Mouse (Mus musculus): ENCODE measurements at regions not wholly inside any gene's neighbourhood (a gene's known extent, or its start where the extent isn't known, plus 50 kb on each side); places are given as distances from the start of the nearest gene placed in this dataset.
"Not testable (repeated sequence)": the region's sequence is repeated elsewhere in the genome, so short reads cannot be mapped to it uniquely, and the experiment has no call there.

DNA sequence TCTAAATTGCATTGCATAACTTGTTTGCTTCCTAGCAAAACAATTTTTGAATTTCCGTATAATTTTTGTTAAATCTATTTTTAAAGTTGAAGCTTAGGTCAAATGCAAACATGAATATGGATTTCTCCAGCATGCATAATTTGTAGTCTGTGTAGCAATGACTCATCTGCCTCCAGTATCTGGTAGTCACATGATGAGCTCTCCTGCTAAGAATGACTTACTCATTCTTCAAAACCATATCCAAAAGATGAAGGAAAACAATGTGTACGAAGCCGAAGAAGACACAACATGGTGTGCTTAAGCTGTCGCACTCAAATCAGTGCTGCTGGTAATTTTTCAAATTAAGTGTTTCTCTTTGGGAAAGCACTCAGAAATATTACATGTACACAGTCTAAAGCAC is 1453.2 kb upstream of the Gje1 start:
- Histone ChIP-seq H3K36me3 (no peaks in the 10 kb centered on the region), H3K9ac (replicated peaks) (no peak overlapping the region), H3K4me3 (no peak overlapping the region), H3K4me2 (replicated peaks) (no peak overlapping the region), H3K27me3 (no peaks in the 10 kb centered on the region), H3K27ac (replicated peaks) (no peak overlapping the region), H3K4me1 (no peaks in the 10 kb centered on the region), H3K9me3 (no peaks in the 10 kb centered on the region)
- no peak; the same call in 1 of the 2 replicates for ATAC-seq (replicated peaks)
- WGBS = 84% methylated on average over 4 of the region's 4 CpGs

- H3K36me3 ChIP-seq; H3K4me3 ChIP-seq; H3K4me1 ChIP-seq; H3K27ac ChIP-seq (replicated peaks); H3K9me3 ChIP-seq; H3K9ac ChIP-seq (replicated peaks); H3K4me2 ChIP-seq (replicated peaks); ATAC-seq (replicated peaks); H3K27me3 ChIP-seq: not testable (repeated sequence)
- 95% methylated on average over 6 of the region's 6 CpGs for WGBS
Measured at GRCm38 (mm10) chr10:16159542-16159941, 1441.5 kb upstream of the Gje1 start.

DNA sequence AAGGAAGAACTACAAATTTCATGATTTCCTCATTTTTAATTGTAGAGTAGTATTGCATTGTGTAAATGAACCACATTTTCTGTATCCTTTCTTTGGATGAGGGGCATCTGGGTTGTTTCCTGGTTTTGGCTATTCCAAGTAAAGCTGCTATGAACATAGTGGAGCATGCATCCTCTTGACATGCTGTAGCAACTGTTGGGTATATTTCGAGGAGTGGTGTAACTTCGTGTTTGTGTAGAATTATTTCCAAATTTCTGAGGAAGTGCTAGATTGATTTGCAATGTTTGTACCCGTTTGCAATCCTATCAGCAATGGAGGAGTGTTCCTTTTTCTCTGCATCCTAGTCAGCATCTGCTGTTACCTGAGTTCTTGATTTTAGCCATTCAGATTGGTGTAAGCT is 1440.4 kb upstream of the Gje1 start:
- Histone ChIP-seq H3K4me1 (peaks cover 10% of the 10 kb centered on the region; the same call in 1 of the 2 replicates), H3K27ac (replicated peaks) (no peak overlapping the region), H3K36me3 (no peaks in the 10 kb centered on the region), H3K9ac (replicated peaks) (no peak overlapping the region), H3K4me3 (no peak overlapping the region), H3K4me2 (replicated peaks) (no peak overlapping the region), H3K9me3 (no peaks in the 10 kb centered on the region), H3K27me3 (no peaks in the 10 kb centered on the region)
- WGBS = 86% methylated on average over 3 of the region's 3 CpGs
- ATAC-seq (replicated peaks) = no peak

GRCm38 (mm10) chr10:16156954-16157353 is 1438.9 kb upstream of the Gje1 start:
- Histone ChIP-seq H3K27ac (replicated peaks) (peak overlapping the region; percentile 49), H3K27me3 (no peaks in the 10 kb centered on the region), H3K36me3 (no peaks in the 10 kb centered on the region), H3K4me2 (replicated peaks) (no peak overlapping the region), H3K4me3 (no peak overlapping the region), H3K4me1 (peaks cover 10% of the 10 kb centered on the region; the same call in 1 of the 2 replicates), H3K9ac (replicated peaks) (no peak overlapping the region), H3K9me3 (no peaks in the 10 kb centered on the region)
- WGBS = 42% methylated on average over 5 of the region's 5 CpGs
- peak; percentile 75 for ATAC-seq (replicated peaks)

DNA sequence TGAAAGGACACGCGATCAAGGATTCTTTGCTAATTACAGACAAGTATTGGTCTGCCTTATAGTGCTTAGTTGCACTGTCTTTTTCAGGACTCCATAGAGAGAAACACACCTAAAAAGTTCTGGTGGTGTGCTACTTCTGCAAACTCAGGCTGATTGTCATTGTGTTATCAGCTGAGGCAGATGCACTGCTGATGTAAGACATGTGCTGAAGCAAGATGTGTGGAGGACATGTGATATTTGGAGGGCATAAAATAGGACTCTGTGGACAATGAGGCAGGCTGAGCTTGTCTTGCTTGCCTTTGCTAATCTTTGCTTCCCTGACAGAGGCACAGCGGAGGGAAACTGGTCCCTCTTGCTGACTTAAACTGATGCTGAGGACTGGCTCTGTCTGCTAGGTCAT is 1431.0 kb upstream of the Gje1 start:
- over 99% methylated on average over 3 of the region's 3 CpGs for WGBS
- Histone ChIP-seq H3K4me2 (replicated peaks) (no peak overlapping the region), H3K27ac (replicated peaks) (no peak overlapping the region), H3K9ac (replicated peaks) (no peak overlapping the region), H3K4me3 (no peak overlapping the region), H3K27me3 (no peaks in the 10 kb centered on the region), H3K9me3 (no peaks in the 10 kb centered on the region), H3K36me3 (no peaks in the 10 kb centered on the region), H3K4me1 (no peaks in the 10 kb centered on the region)
- ATAC-seq (replicated peaks) = no peak

DNA sequence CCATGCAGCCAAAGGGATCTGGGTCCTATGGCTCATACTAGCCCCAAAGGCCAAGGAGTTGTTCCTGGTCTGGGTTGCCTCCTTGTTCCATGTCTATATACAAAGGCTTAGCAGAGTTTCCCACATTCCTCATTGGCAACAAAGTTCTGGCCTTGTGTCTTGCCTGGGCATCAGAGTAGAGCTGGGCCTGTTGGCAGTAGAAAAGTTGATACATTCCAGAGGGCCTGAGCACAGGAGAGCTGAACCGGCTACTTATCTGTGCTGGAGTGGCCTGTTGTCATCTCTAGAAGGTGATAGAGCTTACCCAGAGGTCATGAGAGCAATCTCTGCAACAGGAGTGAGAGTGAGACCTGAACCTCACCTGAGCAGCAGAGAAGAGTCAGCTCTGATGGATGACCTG is 1427.4 kb upstream of the Gje1 start:
- no peak overlapping the region for H3K9ac ChIP-seq (replicated peaks)
- no peak overlapping the region for H3K27ac ChIP-seq (replicated peaks)
- 97% methylated on average over 1 of the region's 1 CpGs for WGBS
- H3K4me2 ChIP-seq (replicated peaks) = no peak overlapping the region
- no peaks in the 10 kb centered on the region for H3K4me1 ChIP-seq
- ATAC-seq (replicated peaks) = no peak
- H3K9me3 ChIP-seq = no peaks in the 10 kb centered on the region
- no peaks in the 10 kb centered on the region for H3K36me3 ChIP-seq
- H3K27me3 ChIP-seq = no peaks in the 10 kb centered on the region
- H3K4me3 ChIP-seq = no peak overlapping the region

- H3K4me1 ChIP-seq = peaks cover 5% of the 10 kb centered on the region
- ATAC-seq (replicated peaks) = peak; percentile 80
- H3K36me3 ChIP-seq = no peaks in the 10 kb centered on the region
- H3K9me3 ChIP-seq = no peaks in the 10 kb centered on the region
- no peaks in the 10 kb centered on the region for H3K27me3 ChIP-seq
- H3K4me2 ChIP-seq (replicated peaks) = no peak overlapping the region
- no peak overlapping the region for H3K4me3 ChIP-seq
- WGBS = 51% methylated on average over 2 of the region's 2 CpGs
- peak overlapping the region; percentile 37; the same call in 1 of the 2 replicates for H3K27ac ChIP-seq (replicated peaks)
- no peak overlapping the region for H3K9ac ChIP-seq (replicated peaks)
Measured at GRCm38 (mm10) chr10:16123902-16124301, 1405.9 kb upstream of the Gje1 start.

- Histone ChIP-seq H3K4me1 (no peaks in the 10 kb centered on the region), H3K4me2 (replicated peaks) (no peak overlapping the region), H3K36me3 (no peaks in the 10 kb centered on the region), H3K9ac (replicated peaks) (no peak overlapping the region), H3K9me3 (no peaks in the 10 kb centered on the region), H3K4me3 (no peak overlapping the region), H3K27ac (replicated peaks) (no peak overlapping the region), H3K27me3 (no peaks in the 10 kb centered on the region)
- no peak for ATAC-seq (replicated peaks)
- 87% methylated on average over 3 of the region's 3 CpGs for WGBS
Measured at GRCm38 (mm10) chr10:16088210-16088609, 1370.2 kb upstream of the Gje1 start.

- Histone ChIP-seq H3K4me2 (replicated peaks) (no peak overlapping the region), H3K9me3 (no peaks in the 10 kb centered on the region), H3K27me3 (no peaks in the 10 kb centered on the region), H3K4me3 (no peak overlapping the region), H3K27ac (replicated peaks) (peak overlapping the region; percentile 60), H3K4me1 (no peaks in the 10 kb centered on the region; the same call in 1 of the 2 replicates), H3K36me3 (no peaks in the 10 kb centered on the region), H3K9ac (replicated peaks) (no peak overlapping the region)
- 2% methylated on average over 5 of the region's 5 CpGs for WGBS
- ATAC-seq (replicated peaks) = peak; percentile 88
Measured at GRCm38 (mm10) chr10:16053008-16053407, 1335.0 kb upstream of the Gje1 start.

DNA sequence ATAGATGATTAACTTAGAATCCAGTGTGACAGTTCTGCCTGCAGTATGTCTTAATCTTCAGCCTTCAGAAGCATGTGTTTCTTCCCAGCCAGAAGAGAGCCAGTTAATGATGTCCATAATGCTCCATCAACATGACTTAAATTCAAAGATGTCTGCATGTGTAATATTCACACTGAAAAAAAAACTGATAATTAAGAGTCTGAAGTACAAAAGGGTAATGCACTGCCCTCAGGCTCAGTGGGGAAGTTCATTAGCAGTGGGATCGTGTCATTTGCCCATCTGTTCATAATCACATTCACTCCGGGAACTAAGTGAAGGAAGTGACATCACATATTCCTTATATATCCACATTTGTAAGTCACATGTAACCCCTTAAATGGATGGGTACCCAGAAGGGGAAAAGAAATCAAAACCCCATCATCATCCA is 1334.5 kb upstream of the Gje1 start:
- Histone ChIP-seq H3K36me3 (no peaks in the 10 kb centered on the region), H3K27me3 (no peaks in the 10 kb centered on the region), H3K27ac (replicated peaks) (peak overlapping the region; percentile 60), H3K4me2 (replicated peaks) (no peak overlapping the region), H3K4me3 (no peak overlapping the region), H3K9ac (replicated peaks) (no peak overlapping the region), H3K4me1 (no peaks in the 10 kb centered on the region; the same call in 1 of the 2 replicates), H3K9me3 (no peaks in the 10 kb centered on the region)
- ATAC-seq (replicated peaks) = peak; percentile 87
- 6% methylated on average over 2 of the region's 2 CpGs for WGBS

DNA sequence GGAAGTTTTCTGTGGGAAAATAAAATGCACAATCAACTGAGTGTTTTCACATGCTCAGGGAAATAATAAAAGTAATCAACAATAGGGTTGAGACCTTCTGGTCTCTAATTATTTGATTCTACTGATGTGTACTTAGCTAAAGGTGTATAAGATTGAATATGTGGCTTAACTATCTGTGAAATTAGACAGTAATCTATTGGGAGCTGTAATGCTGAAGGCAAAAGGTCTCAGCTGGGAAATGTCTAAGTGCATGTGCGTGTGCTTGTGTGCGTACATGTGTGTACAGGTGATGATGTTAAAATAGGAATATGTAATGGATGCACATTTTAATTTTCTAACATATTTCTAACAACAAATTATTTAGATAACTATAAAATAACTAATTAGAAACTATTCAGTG is 1318.2 kb upstream of the Gje1 start:
- Histone ChIP-seq H3K4me1 (no peaks in the 10 kb centered on the region), H3K4me2 (replicated peaks) (no peak overlapping the region), H3K4me3 (no peak overlapping the region), H3K9me3 (no peaks in the 10 kb centered on the region), H3K27ac (replicated peaks) (no peak overlapping the region), H3K9ac (replicated peaks) (no peak overlapping the region), H3K36me3 (no peaks in the 10 kb centered on the region), H3K27me3 (no peaks in the 10 kb centered on the region)
- no peak for ATAC-seq (replicated peaks)
- WGBS = 93% methylated on average over 2 of the region's 2 CpGs

DNA sequence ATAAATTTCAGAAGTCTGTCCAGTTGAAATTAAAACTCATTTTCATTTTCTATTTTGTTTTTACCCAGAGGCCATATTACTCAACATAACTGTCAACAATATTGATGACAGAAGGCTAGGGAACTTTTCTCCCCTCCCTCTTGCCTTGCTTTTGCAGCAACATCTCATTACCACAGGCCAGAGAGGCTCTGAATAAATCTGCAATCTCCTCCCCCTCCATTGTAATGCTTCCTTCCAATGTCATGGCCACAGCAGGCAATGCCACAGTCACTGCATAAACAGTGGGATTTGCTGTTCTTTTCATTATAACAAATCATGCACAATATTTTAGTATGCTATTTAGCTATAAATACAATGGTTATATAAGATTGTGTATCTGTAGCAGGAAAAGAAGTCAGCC is 1315.1 kb upstream of the Gje1 start:
- no peaks in the 10 kb centered on the region for H3K27me3 ChIP-seq
- H3K4me3 ChIP-seq = no peak overlapping the region
- H3K9ac ChIP-seq (replicated peaks) = no peak overlapping the region
- no peaks in the 10 kb centered on the region for H3K36me3 ChIP-seq
- no peaks in the 10 kb centered on the region for H3K9me3 ChIP-seq
- H3K4me2 ChIP-seq (replicated peaks) = no peak overlapping the region
- peaks cover 3% of the 10 kb centered on the region; the same call in 1 of the 2 replicates for H3K4me1 ChIP-seq
- no peak overlapping the region for H3K27ac ChIP-seq (replicated peaks)
- no peak for ATAC-seq (replicated peaks)

DNA sequence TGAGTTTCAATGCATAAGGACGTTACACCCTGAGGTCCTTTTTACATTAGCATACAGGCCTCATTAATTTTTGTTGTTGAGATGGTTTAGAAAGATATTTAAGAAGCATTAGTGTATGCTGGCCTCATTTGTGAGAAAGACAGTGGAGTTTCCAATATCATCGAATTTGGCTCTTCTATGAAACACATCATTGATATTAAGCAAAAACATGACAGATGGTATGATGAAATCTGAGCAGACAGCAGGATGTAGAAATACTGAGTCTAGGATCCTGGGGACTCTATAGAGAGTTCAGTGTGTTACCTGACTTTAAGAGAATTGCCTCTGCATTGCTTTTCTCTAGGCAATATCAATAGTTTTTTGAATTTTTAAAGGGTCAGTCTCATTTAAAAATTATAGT is 1312.8 kb upstream of the Gje1 start:
- WGBS = 49% methylated on average over 2 of the region's 2 CpGs
- Histone ChIP-seq H3K9ac (replicated peaks) (no peak overlapping the region), H3K9me3 (no peaks in the 10 kb centered on the region), H3K27me3 (no peaks in the 10 kb centered on the region), H3K4me2 (replicated peaks) (no peak overlapping the region), H3K36me3 (no peaks in the 10 kb centered on the region), H3K4me1 (peaks cover 3% of the 10 kb centered on the region; the same call in 1 of the 2 replicates), H3K4me3 (no peak overlapping the region), H3K27ac (replicated peaks) (no peak overlapping the region)
- 0 out of 2 replicates have a peak, but pooled peaks have one; percentile 38 for ATAC-seq (replicated peaks)
